7 mouse cellular contexts compared by ENCODE assay signal in genomic region chr14:24491266-24491981, GRCm38 (mm10). TPM values are rescaled to one million over a fixed set of nuclear protein-coding genes. Genes with fewer than 3 reads are reported as not detected.
DNase-seq lines count a peak whose midpoint lies in the region; ATAC-seq and TF ChIP-seq lines count a peak whose summit lies in the region.

No protein-coding gene starts in this region.

- peak overlapping the region; percentile 96 for H3K9ac ChIP-seq in embryonic facial prominence, embryonic 15.5 days
- H3K9ac ChIP-seq in limb, embryonic 12.5 days (replicated peaks): peak overlapping the region; percentile 99
- peak overlapping the region; percentile 99 for H3K9ac ChIP-seq in stomach, embryonic 16.5 days (ENCODE audit: low read length)

- H3K27ac ChIP-seq in spleen, adult 2 months (ENCODE audit: insufficient read depth, low read length): 0 out of 2 replicates have a peak overlapping the region, but pooled peaks have one; percentile 48
- peak overlapping the region; percentile 86 for H3K27ac ChIP-seq in embryonic facial prominence, embryonic 15.5 days (replicated peaks)
- peak overlapping the region; percentile 91 for H3K27ac ChIP-seq in limb, embryonic 12.5 days
- peak overlapping the region; percentile 78 for H3K27ac ChIP-seq in stomach, embryonic 16.5 days (ENCODE audit: low read length)

- no peak for DNase-seq in spleen, adult 2 months (ENCODE audit: low read depth in 1 of 2, low spot score in 2 of 2)
- no peak for DNase-seq in spleen, postnatal 10 days (ENCODE audit: low spot score in 2 of 2)
- no peak for DNase-seq in adipocyte (ENCODE audit: low spot score)
- DNase-seq in frontal cortex, postnatal 36 days (ENCODE audit: low spot score in 2 of 2): no peak

- H3K4me1 ChIP-seq in spleen, adult 2 months (ENCODE audit: control insufficient read depth, insufficient read depth, insufficient read length): peaks cover 2% of the 10 kb centered on the region; the same call in 1 of the 2 replicates
- peaks cover 41% of the 10 kb centered on the region for H3K4me1 ChIP-seq in embryonic facial prominence, embryonic 15.5 days
- H3K4me1 ChIP-seq in limb, embryonic 12.5 days (replicated peaks): peaks cover 32% of the 10 kb centered on the region
- H3K4me1 ChIP-seq in stomach, embryonic 16.5 days (ENCODE audit: control insufficient read depth, insufficient read depth, low read length): peaks cover 29% of the 10 kb centered on the region; the same call in 1 of the 2 replicates

- H3K27me3 ChIP-seq in spleen, adult 2 months (ENCODE audit: control insufficient read depth, insufficient read depth, low read length): no peaks in the 10 kb centered on the region
- no peaks in the 10 kb centered on the region for H3K27me3 ChIP-seq in embryonic facial prominence, embryonic 15.5 days
- no peaks in the 10 kb centered on the region for H3K27me3 ChIP-seq in limb, embryonic 12.5 days
- no peaks in the 10 kb centered on the region for H3K27me3 ChIP-seq in stomach, embryonic 16.5 days (ENCODE audit: control insufficient read depth, insufficient read depth, low read length)

- peak overlapping the region; percentile 69 for H3K4me2 ChIP-seq in embryonic facial prominence, embryonic 15.5 days (replicated peaks)
- peak overlapping the region; percentile 87 for H3K4me2 ChIP-seq in limb, embryonic 12.5 days
- H3K4me2 ChIP-seq in stomach, embryonic 16.5 days (ENCODE audit: low read depth, low read length): peak overlapping the region; percentile 78

- peaks cover 27% of the 10 kb centered on the region for H3K36me3 ChIP-seq in spleen, adult 2 months (ENCODE audit: control insufficient read depth, insufficient read depth, low read length)
- peaks cover 42% of the 10 kb centered on the region for H3K36me3 ChIP-seq in embryonic facial prominence, embryonic 15.5 days
- H3K36me3 ChIP-seq in limb, embryonic 12.5 days: peaks cover 45% of the 10 kb centered on the region
- H3K36me3 ChIP-seq in stomach, embryonic 16.5 days (ENCODE audit: control insufficient read depth, insufficient read depth, low read length): peaks cover 10% of the 10 kb centered on the region

- H3K9me3 ChIP-seq in embryonic facial prominence, embryonic 15.5 days (replicated peaks): no peaks in the 10 kb centered on the region
- no peaks in the 10 kb centered on the region for H3K9me3 ChIP-seq in limb, embryonic 12.5 days
- H3K9me3 ChIP-seq in stomach, embryonic 16.5 days (replicated peaks; ENCODE audit: control insufficient read depth, low read length): no peaks in the 10 kb centered on the region

- WGBS in spleen, adult 2 months: 2% methylated on average over 11 of the region's 11 CpGs
- WGBS in embryonic facial prominence, embryonic 15.5 days: 3% methylated on average over 11 of the region's 11 CpGs
- 4% methylated on average over 11 of the region's 11 CpGs for WGBS in limb, embryonic 12.5 days
- 2% methylated on average over 11 of the region's 11 CpGs for WGBS in stomach, embryonic 16.5 days

- ATAC-seq in embryonic facial prominence, embryonic 15.5 days (ENCODE audit: insufficient number of reproducible peaks, low FRiP score, low TSS enrichment, low read depth): no peak
- no peak for ATAC-seq in limb, embryonic 12.5 days (ENCODE audit: insufficient number of reproducible peaks, insufficient read depth, low FRiP score, low TSS enrichment, low read depth)
- ATAC-seq in stomach, embryonic 16.5 days (ENCODE audit: insufficient read depth, low FRiP score): no peak

- peak overlapping the region; percentile 77 for H3K4me3 ChIP-seq in spleen, adult 2 months (ENCODE audit: extremely low read depth, insufficient read depth, insufficient read length)
- H3K4me3 ChIP-seq in embryonic facial prominence, embryonic 15.5 days (replicated peaks): peak overlapping the region; percentile 80
- H3K4me3 ChIP-seq in limb, embryonic 12.5 days (replicated peaks): peak overlapping the region; percentile 93
- peak overlapping the region; percentile 94 for H3K4me3 ChIP-seq in stomach, embryonic 16.5 days (replicated peaks; ENCODE audit: low read length)

- no peak for TF ChIP-seq CTCF in spleen, adult 2 months (IDR thresholded peaks at IDR 0.05; ENCODE audit: extremely low read depth, insufficient read depth, insufficient read length, insufficient replicate concordance)

- TF ChIP-seq POLR2A in spleen, adult 2 months (IDR thresholded peaks at IDR 0.05; ENCODE audit: low read depth, low read length): no peak

RNA-seq across cellular contexts. Expression of gene Rps24, which starts 4.5 kb away (rescaled TPM):
- polyA plus RNA-seq in spleen, adult 2 months (2012; rRNA removed): 820 and 850 TPM in 2 replicates
- 863 and 870 TPM in 2 replicates for polyA plus RNA-seq in embryonic facial prominence, embryonic 15.5 days (2015; fragmentation: Nextera tagmentation; extraction: Ambion mirVana)
- polyA plus RNA-seq in limb, embryonic 12.5 days (2016; fragmentation: Nextera tagmentation; extraction: Ambion mirVana): 1,250 and 1,292 TPM in 2 replicates
- polyA plus RNA-seq in stomach, embryonic 16.5 days (2015; fragmentation: Nextera tagmentation; extraction: Ambion mirVana): 701 and 860 TPM in 2 replicates

RNA-seq across cellular contexts. Expression of gene Polr3a, which starts 4.6 kb away (rescaled TPM):
- 5.8 and 6.7 TPM in 2 replicates for polyA plus RNA-seq in spleen, adult 2 months (2012; rRNA removed)
- 18.7 and 22.2 TPM in 2 replicates for polyA plus RNA-seq in embryonic facial prominence, embryonic 15.5 days (2015; fragmentation: Nextera tagmentation; extraction: Ambion mirVana)
- 20.8 and 22.4 TPM in 2 replicates for polyA plus RNA-seq in limb, embryonic 12.5 days (2016; fragmentation: Nextera tagmentation; extraction: Ambion mirVana)
- polyA plus RNA-seq in stomach, embryonic 16.5 days (2015; fragmentation: Nextera tagmentation; extraction: Ambion mirVana): 14.9 and 16.9 TPM in 2 replicates
